Mouse (Mus musculus): Measurements from ENCODE around the gene Psmb3. TPM values are rescaled to one million over a fixed set of nuclear protein-coding genes. Genes with fewer than 3 reads are reported as not detected.
"Not testable (repeated sequence)": the region's sequence is repeated elsewhere in the genome, so short reads cannot be mapped to it uniquely, and the experiment has no call there.

Gene Psmb3
- total RNA-seq, 4 experiments from 2014 or later = 197 to 238 (median 210) TPM

- no peak for DNase-seq
These were observed 7.3 kb upstream of the Psmb3 start for GRCm38 (mm10) chr11:97695712-97696401.

DNA sequence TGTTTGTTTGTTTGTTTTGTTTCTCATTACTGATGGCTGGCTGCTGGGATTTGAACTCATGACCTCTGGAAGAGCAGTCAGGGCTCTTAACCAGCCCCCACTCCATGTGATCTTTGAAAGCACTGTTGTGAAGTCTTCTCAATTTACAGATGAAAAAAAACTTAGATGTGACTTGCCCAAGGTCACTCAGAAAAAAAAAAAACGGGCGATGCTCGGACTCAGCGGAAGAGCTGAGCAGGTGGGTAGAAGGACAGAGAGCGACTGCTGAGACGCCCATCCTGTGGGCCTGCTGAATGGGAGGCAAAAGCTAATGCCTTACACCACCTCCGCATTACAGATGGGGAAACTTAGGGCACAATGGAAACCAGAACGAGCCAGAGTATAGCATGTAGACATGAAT is 6.5 kb upstream of the Psmb3 start:
- DNase-seq = no peak

DNA sequence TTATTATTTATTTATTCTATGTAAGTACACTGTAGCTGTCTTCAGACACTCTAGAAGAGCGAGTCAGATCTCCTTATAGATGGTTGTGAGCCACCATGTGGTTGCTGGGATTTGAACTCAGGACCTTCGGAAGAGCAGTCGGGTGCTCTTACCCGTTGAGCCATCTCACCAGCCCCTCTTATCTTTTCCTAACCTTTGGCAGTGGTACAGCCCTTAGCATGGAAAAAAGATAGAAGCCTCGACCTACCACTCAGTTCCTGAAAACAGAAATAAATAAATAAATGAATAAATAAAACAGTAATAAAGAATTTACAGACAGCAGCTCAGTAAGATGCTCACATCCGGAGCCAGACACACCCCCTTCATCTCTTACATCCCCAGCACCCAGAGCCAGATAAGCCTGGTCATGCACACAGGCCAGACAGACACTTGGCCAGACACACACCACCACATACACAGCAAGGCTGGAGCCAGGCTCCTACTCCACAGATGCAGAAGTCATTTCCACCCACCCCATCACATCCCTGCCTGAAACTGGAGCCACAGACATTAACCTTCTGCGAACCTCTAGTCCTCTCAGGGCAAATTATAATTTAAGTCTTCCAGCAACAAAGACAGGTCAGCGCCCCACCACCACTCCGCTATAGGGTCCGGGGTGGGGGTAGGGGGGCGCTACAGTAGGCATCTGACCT is 5.9 kb upstream of the Psmb3 start:
- DNase-seq = no peak

- DNase-seq = no peak
These were observed 5.2 kb upstream of the Psmb3 start for GRCm38 (mm10) chr11:97697891-97698529.

- peak; percentile 70 for DNase-seq
These were observed 4.2 kb upstream of the Psmb3 start for GRCm38 (mm10) chr11:97698741-97699611.

DNA sequence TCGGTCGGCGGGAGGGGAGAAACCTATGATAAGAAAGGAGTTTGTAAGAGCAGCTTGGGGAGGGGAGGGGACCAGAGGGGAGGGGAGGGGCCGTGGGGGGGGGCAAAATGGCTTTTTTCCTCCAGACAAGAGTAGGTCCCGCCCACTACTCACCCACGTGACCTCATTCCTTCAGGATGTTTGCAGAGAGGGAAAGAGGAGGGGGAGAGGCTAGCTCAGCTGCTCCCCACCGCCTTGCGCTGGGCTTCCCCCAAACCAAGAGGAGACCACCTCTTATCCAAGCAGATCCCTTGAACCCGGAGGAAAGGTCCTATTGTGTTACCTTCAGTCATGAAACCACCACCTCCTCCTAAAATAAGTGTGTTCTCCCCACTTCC is 3.6 kb upstream of the Psmb3 start:
- DNase-seq = peak; percentile 79

DNA sequence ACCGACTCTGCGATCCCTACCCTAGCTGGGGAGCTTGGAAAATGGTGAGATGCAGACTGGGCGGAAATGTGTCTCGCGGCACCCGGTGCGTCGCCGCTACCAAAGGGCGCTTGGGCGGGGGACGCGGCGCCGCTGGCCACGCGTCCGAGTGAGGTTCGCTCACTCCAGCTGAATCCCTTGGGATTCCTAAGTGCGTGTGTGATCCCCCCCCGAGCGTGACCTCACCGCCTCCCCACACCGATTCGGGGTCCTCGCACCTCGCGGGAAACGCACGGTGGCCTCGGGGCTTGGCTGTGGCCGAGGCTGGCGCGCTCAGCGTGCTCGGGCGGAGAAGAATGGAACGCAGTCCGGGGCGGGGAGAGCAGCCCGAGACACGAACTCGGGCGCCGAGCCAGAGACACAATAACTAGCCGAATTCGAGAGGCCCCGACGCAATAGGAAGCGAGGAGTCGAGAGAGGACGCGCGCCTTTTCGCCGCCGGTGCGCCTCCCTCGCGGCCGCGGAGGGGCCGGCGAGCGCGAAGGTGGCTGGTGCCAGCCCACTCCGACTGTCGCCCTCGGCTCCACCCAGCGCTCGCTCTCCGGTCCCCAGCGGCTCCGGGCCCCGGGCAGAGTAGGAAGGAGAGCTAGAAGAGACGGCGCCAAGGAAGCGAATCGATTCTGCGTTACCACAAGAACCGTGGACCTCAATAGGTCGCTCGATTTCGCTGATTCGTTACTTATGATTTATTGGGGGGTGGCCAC is 3.0 kb upstream of the Psmb3 start, which contains the start of gene Pcgf2:
Gene Pcgf2 (minus strand): TSS at position 495 of the 743 bp plus-strand sequence.
- DNase-seq = peak; percentile 75

- no peak for DNase-seq
These were observed 2.2 kb upstream of the Psmb3 start for GRCm38 (mm10) chr11:97700746-97701580.

- DNase-seq = no peak
These were observed 1.4 kb upstream of the Psmb3 start for GRCm38 (mm10) chr11:97701581-97702392.

DNA sequence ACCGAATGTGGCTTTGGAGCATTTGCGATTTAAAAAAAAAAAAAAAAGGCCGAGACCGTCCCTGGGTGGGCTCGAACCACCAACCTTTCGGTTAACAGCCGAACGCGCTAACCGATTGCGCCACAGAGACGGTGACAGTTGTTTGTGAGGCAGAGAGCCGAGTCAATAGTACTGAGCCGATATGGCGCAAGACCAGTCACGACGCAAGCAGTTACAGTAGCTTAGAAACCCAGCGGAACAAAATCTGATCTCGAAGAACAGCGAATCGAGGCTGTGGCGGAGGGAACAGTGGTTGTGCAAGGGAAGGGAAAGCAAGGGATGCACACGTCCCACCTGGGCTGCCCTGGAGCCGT is 830 bp upstream of the Psmb3 start:
- peak; percentile 87 for DNase-seq

DNA sequence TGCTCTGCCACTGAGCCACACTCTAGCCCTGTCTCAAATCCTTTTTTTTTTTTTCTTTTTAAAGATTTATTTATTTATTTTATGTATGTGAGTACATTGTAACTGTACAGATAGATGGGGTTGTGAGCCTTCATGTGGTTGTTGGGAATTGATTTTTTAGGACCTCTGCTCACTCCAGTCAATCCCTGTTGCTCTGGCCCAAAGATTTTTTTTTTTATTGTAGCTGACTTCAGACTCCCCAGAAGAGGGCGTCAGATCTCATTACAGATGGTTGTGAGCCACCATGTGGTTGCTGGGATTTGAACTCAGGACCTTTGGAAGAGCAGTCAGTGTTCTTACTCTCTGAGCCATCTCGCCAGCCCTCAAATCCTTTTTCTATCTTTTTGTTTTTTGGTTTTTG is 6.9 kb downstream of the Psmb3 start:
- DNase-seq = not testable (repeated sequence)

DNA sequence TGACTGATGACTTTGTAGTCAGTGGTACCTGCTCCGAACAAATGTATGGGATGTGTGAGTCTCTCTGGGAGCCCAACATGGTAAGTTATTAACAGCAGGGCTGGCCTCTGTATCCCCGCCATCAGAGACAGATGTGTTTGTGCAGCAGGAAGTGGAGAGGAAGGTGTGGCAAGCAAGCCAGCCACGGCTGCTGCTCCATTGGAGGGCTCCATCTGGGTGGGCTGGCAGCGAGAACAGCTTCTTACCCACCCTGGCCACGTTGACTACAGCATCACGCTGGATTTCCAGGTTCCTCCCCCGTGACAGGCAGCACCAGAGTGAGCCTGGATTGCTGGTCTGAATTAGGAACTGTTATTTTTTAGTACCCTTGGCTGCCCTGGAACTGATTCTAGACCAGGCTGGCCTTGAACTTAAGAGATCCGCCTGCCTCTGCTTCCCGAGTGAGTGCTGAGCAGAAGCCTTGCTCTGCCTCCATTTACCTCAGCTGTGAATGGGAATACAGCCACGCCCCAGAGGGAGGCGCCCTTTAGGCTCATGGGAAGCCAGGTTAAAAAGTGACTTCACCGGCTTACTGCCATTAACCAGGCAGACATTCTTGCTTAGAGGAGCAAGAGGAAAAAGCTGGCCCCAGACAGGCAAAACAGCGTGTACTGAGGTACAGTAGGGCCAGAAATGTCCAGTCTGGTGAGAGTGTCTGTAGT is 8.2 kb downstream of the Psmb3 start:
- no peak for DNase-seq

DNA sequence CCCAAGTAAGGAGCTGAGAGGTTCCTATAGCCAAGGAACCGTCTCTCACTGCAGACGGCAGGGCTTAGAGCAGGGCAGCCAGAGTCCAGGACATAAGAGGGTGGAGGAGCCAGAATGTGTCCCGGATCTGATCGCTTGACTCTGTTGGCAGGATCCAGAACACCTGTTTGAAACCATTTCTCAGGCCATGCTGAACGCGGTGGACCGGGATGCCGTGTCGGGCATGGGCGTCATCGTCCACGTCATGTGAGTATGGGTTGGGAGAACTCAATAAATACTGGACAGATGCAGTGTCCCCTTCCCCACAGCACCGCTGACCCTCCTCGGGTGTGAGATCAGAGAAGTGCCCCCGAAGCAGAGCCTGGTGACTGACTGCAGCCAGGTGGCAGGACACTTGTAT is 9.1 kb downstream of the Psmb3 start:
- DNase-seq = no peak

DNA sequence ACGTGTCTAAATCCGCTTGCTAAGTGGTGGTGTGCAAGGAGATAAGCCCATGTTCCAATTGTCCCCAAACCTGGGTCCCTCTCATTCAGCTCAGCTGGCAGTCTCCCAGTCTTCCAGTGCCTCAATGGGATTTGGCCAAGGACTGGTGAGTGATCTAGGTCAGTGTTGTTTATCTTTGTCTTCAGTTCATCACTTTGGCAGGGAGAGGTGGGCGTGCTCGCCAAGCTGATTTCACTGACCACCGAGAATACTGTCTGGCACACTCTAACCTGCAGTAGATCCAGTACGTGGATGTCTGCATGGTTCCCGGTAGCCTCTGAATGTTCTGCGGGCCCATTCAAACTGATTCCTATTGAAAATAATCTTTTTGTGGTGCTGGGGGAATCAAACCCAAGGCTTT is 10.7 kb downstream of the Psmb3 start:
- peak; percentile 71 for DNase-seq

DNA sequence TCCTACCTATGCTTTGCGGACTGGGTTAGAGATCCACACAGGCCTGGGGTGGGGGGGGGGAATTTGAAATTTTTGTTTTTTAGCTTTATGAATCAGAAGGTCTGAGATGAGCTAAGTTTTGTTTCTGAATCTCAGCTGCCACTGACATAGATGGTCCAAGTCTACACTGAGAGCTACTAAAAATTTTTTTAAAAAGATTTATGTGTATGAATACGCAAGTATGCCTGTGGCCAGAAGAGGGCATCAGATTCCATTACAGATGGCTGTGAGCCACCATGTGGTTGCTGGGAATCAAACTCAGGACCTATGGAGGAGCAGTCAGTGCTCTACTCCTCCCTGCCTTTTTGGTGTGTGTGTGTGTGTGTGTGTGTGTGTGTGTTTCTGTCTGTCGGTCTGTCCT is 11.2 kb downstream of the Psmb3 start:
- DNase-seq = no peak

- no peak for DNase-seq
These were observed 11.9 kb downstream of the Psmb3 start for GRCm38 (mm10) chr11:97714784-97715760.

DNA sequence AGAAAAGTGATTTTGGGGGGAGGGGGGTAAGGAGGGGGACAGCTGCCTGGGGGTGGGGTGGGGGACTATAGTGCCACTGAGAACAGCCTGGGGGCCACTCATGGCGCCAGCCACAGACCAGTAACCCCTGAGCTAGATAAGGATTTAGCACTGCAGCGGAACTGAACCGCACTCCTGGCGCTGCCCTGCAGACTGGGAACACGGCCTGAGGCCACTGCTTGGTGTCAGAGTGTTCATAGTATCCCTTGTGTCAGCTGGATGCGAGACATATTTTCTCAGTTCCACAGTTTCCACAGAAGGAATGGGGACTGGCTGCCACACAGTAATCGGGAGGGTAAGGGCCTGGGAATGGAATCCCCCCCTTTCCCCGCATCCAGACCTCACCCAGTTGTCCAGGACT is 12.8 kb downstream of the Psmb3 start:
- no peak for DNase-seq

Data from adrenal gland, adult 8-10 months (tissue).